Mouse (Mus musculus) forebrain, embryonic 12.5 days (tissue): ENCODE data around the gene Rbm28. TPM values are rescaled to one million over a fixed set of nuclear protein-coding genes. Genes with fewer than 3 reads are reported as not detected.

ENCODE experiments used
- ATAC-seq: fragments of 200-750 bp; cut with Nextera tagmentation; 2 replicates; pipeline ENCODE4 v1.8.0; 2017; ENCODE audit warnings: moderate TSS enrichment; ENCODE audit not compliant: low FRiP score
- H3K27ac ChIP-seq: fragments of 300-500 bp; sonication (generic); 2 replicates; pipeline ENCODE4 v1.5.1; 2016; ENCODE audit warnings: mild to moderate bottlenecking
- H3K27me3 ChIP-seq: fragments of 300-500 bp; sonication (generic); 2 replicates; pipeline ENCODE4 v1.6.1; 2016; ENCODE audit warnings: mild to moderate bottlenecking
- H3K36me3 ChIP-seq: fragments of 300-500 bp; sonication (generic); replicated peaks from 2 replicates; pipeline ENCODE4 v1.6.1; 2016; ENCODE audit warnings: mild to moderate bottlenecking
- H3K4me1 ChIP-seq: fragments of 300-500 bp; sonication (generic); 2 replicates; pipeline ENCODE4 v1.6.1; 2016
- H3K4me2 ChIP-seq: fragments of 300-500 bp; sonication (generic); 2 replicates; pipeline ENCODE4 v1.6.1; 2016; ENCODE audit warnings: mild to moderate bottlenecking, moderate library complexity
- H3K4me3 ChIP-seq: fragments of 300-500 bp; sonication (generic); replicated peaks from 2 replicates; pipeline ENCODE4 v1.5.1; 2016; ENCODE audit warnings: mild to moderate bottlenecking
- H3K9ac ChIP-seq: fragments of 300-500 bp; sonication (generic); 2 replicates; pipeline ENCODE4 v1.6.1; 2016; ENCODE audit warnings: mild to moderate bottlenecking
- H3K9me3 ChIP-seq: fragments of 300-500 bp; sonication (generic); 2 replicates; pipeline ENCODE4 v1.6.1; 2016
- WGBS: fragments of 180-500 bp; shearing (Covaris S2); methylation state at CpG from one replicate; pipeline ENCODE4 v1.1.7; 2016; 5-methylcytosine and 5-hydroxymethylcytosine counted together
- polyA plus RNA-seq: library from polyadenylated mRNA; unstranded; fragments of >200 nt; fragmentation: Nextera tagmentation; extraction: Ambion mirVana; gene quantifications from 2 replicates; pipeline ENCODE4 v1.2.1, GENCODE M21; 2016

Gene Rbm28
- polyA plus RNA-seq, 1 experiment from 2014 or later = 62.9 TPM

DNA sequence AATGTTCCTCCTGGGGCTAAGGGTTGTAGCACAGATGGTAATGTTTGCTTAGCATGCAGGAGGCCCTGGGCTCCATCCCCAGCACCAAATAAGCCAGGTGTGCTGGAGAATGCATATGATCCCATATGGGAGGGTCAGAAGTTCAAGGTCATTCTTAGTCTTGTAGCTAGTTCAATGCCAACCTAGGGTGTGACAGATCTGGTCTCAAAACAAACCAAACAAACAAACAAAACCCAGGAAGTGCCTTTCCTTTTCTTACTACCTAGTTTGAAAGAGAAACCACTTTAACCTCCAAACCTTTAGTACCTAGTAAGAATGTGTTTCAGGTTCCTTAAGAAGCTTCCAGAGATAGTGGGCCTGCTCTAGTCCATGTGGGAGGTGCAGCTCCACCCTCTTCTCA is 46.6 kb downstream of the Rbm28 start:
- no peaks in the 10 kb centered on the region for H3K9me3 ChIP-seq
- no peaks in the 10 kb centered on the region for H3K27me3 ChIP-seq
- no peaks in the 10 kb centered on the region; the same call in 1 of the 2 replicates for H3K36me3 ChIP-seq
- H3K27ac ChIP-seq = no peak overlapping the region
- H3K4me1 ChIP-seq = peaks cover 8% of the 10 kb centered on the region; the same call in 1 of the 2 replicates
- no peak for ATAC-seq
- H3K9ac ChIP-seq = no peak overlapping the region
- no peak overlapping the region for H3K4me3 ChIP-seq
- no peak overlapping the region for H3K4me2 ChIP-seq

DNA sequence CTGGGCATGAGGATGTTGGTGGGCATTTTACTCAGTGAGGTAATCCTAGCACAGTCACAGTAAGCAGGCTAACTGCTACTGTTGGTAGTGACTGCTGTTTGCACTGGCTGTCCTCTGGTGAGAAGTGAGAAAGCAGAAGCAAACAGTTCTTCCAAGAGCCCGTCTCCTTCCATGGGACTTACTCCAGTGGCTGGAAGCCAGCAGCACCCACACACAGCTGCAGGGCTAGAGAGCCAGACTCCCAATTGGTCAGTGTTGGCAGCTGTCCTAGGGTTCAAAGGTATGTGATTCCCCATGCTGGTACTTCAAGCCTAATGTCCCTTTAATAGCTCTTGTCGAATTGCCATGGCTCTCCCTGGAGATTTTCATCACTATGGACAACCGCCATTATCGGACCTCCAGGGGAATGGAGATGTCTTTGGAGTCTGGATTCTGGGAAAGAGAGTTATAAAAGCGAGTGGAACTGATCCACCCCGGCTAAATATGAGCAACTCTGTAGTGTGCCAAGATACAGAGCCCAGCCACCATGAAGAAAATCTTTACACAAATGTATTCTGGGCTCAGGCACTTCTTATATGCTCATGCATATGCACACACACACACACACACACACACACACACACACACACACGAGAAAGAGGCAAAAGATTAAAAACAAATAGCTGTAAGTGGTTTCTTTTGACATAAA is 47.2 kb downstream of the Rbm28 start:
- no peak overlapping the region for H3K4me2 ChIP-seq
- no peak overlapping the region for H3K4me3 ChIP-seq
- no peaks in the 10 kb centered on the region for H3K27me3 ChIP-seq
- WGBS = 81% methylated on average over 7 of the region's 7 CpGs
- H3K4me1 ChIP-seq = peaks cover 8% of the 10 kb centered on the region; the same call in 1 of the 2 replicates
- 0 out of 2 replicates have a peak, but pooled peaks cover under 1% of the 10 kb centered on the region for H3K9me3 ChIP-seq
- H3K9ac ChIP-seq = no peak overlapping the region
- H3K36me3 ChIP-seq = no peaks in the 10 kb centered on the region
- H3K27ac ChIP-seq = no peak overlapping the region
- no peak for ATAC-seq

- peaks cover 8% of the 10 kb centered on the region; the same call in 1 of the 2 replicates for H3K4me1 ChIP-seq
- H3K9ac ChIP-seq = no peak overlapping the region
- ATAC-seq = no peak
- no peaks in the 10 kb centered on the region for H3K36me3 ChIP-seq
- no peaks in the 10 kb centered on the region for H3K27me3 ChIP-seq
- WGBS = 76% methylated on average over 7 of the region's 7 CpGs
- no peak overlapping the region for H3K4me3 ChIP-seq
- no peak overlapping the region for H3K4me2 ChIP-seq
- peaks cover 13% of the 10 kb centered on the region for H3K9me3 ChIP-seq
- H3K27ac ChIP-seq = no peak overlapping the region
Observed at GRCm38 (mm10) chr6:29115756-29116155, 49.0 kb downstream of the Rbm28 start.

GRCm38 (mm10) chr6:29111501-29111900 is 53.3 kb downstream of the Rbm28 start:
- H3K9ac ChIP-seq = no peak overlapping the region
- 92% methylated on average over 4 of the region's 4 CpGs for WGBS

DNA sequence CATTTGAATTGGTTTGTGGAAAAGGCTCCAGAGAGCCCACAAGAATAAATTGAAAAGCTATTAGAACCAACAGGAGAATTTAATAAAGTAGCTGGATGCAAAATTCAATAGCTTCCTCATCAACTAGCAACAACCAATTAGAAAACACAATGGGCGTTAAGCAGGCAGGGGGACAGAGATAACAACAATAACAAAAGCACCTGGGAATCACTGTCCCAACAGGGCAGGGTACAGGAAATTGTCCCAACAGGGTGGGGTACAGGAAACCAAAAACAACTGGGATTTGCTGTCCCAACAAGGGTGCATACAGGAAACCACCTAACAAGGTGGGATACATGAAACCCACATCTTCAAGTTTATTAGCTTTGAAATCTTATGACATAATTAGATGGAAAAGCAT is 56.4 kb downstream of the Rbm28 start:
- no peak overlapping the region for H3K9ac ChIP-seq
- 81% methylated on average over 1 of the region's 1 CpGs for WGBS
- ATAC-seq = no peak

More at GRCm38 (mm10) chr6:29111501-29111900, 53.3 kb downstream of the Rbm28 start:
- Histone ChIP-seq H3K27ac (no peak overlapping the region), H3K4me1 (no peaks in the 10 kb centered on the region), H3K9me3 (peaks cover 13% of the 10 kb centered on the region), H3K36me3 (no peaks in the 10 kb centered on the region), H3K27me3 (no peaks in the 10 kb centered on the region), H3K4me2 (no peak overlapping the region), H3K4me3 (no peak overlapping the region)
- ATAC-seq = no peak

DNA sequence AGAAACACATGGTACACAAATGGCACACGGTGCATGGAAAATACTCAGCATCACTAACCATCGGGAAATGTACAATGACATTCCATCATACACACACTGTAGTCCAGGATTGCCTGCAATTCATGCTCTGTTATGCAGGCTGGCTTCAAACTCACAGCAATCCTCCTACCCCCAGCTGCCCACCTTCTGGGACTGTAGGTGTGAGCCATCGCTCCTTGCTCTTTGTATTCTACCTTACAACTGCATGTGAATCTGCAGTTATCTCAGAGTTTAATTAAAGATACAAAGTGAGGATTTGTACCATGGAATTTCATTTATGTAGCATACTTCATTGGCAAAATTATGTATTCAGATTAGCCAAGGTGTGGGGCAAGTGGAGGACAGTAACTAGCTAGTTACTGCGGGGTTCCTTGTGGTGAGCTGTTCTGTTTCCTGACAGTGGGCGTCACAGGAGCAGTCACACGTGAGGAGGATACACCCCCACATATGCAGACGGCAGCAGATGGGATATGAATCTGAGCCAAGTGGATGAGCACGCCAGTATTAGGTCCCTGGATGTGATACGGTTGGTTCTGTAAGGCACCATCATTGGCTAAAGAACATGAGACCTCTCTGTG is 63.5 kb downstream of the Rbm28 start:
- no peaks in the 10 kb centered on the region for H3K9me3 ChIP-seq
- no peak overlapping the region for H3K27ac ChIP-seq
- no peaks in the 10 kb centered on the region for H3K36me3 ChIP-seq
- H3K27me3 ChIP-seq = no peaks in the 10 kb centered on the region
- no peak overlapping the region for H3K4me2 ChIP-seq
- no peak for ATAC-seq
- H3K9ac ChIP-seq = no peak overlapping the region
- H3K4me3 ChIP-seq = no peak overlapping the region
- H3K4me1 ChIP-seq = peaks cover 4% of the 10 kb centered on the region; the same call in 1 of the 2 replicates
- 89% methylated on average over 9 of the region's 9 CpGs for WGBS

More for the DNA sequence above, 56.4 kb downstream of the Rbm28 start:
- Histone ChIP-seq H3K4me3 (no peak overlapping the region), H3K36me3 (no peaks in the 10 kb centered on the region), H3K27ac (no peak overlapping the region), H3K9me3 (peaks cover 13% of the 10 kb centered on the region), H3K4me1 (no peaks in the 10 kb centered on the region), H3K27me3 (no peaks in the 10 kb centered on the region), H3K4me2 (no peak overlapping the region)

- no peak for ATAC-seq
- Histone ChIP-seq H3K36me3 (no peaks in the 10 kb centered on the region), H3K4me2 (no peak overlapping the region), H3K4me3 (no peak overlapping the region), H3K9me3 (no peaks in the 10 kb centered on the region), H3K9ac (no peak overlapping the region), H3K27me3 (no peaks in the 10 kb centered on the region), H3K4me1 (peaks cover 4% of the 10 kb centered on the region; the same call in 1 of the 2 replicates), H3K27ac (no peak overlapping the region)
- WGBS = 50% methylated on average over 3 of the region's 3 CpGs
Observed at GRCm38 (mm10) chr6:29100423-29100822, 64.4 kb downstream of the Rbm28 start.

- peaks cover 4% of the 10 kb centered on the region; the same call in 1 of the 2 replicates for H3K4me1 ChIP-seq
- no peaks in the 10 kb centered on the region for H3K27me3 ChIP-seq
- no peaks in the 10 kb centered on the region for H3K9me3 ChIP-seq
- no peaks in the 10 kb centered on the region for H3K36me3 ChIP-seq
- H3K4me2 ChIP-seq = no peak overlapping the region
- H3K27ac ChIP-seq = no peak overlapping the region
- ATAC-seq = no peak
- H3K4me3 ChIP-seq = no peak overlapping the region
- 67% methylated on average over 14 of the region's 14 CpGs for WGBS
- no peak overlapping the region for H3K9ac ChIP-seq
Observed at GRCm38 (mm10) chr6:29099536-29100170, 65.2 kb downstream of the Rbm28 start.

GRCm38 (mm10) chr6:29092904-29093303 is 71.9 kb downstream of the Rbm28 start:
- Histone ChIP-seq H3K36me3 (no peaks in the 10 kb centered on the region), H3K9me3 (0 out of 2 replicates have a peak, but pooled peaks cover 3% of the 10 kb centered on the region), H3K27me3 (no peaks in the 10 kb centered on the region), H3K4me3 (no peak overlapping the region), H3K9ac (no peak overlapping the region), H3K27ac (no peak overlapping the region), H3K4me1 (no peaks in the 10 kb centered on the region), H3K4me2 (no peak overlapping the region)
- WGBS = 58% methylated on average over 11 of the region's 11 CpGs
- ATAC-seq = no peak

DNA sequence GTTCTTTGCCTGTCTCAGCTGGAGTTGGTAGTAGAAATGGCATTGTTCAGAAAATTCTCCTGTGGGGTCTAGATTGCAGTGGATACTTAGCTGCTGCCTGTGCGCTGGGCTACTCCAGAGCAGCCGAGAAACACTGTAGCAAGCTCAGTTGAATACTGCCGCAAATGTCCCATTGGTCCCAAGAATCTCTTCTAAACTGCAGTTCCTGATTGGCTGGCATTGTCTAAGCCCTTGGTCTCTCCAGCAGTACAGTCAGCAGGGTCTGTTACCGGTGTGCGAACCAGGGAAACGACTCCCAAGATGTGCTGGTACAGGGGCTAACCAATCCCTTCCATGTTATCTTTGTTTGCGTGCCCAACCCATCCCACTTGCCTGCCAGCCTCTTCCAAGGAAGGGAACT is 72.6 kb downstream of the Rbm28 start:
- H3K36me3 ChIP-seq = no peaks in the 10 kb centered on the region
- H3K27me3 ChIP-seq = no peaks in the 10 kb centered on the region
- no peak overlapping the region for H3K27ac ChIP-seq
- H3K4me2 ChIP-seq = no peak overlapping the region
- ATAC-seq = no peak
- no peak overlapping the region for H3K4me3 ChIP-seq
- 81% methylated on average over 7 of the region's 7 CpGs for WGBS
- no peak overlapping the region for H3K9ac ChIP-seq
- H3K9me3 ChIP-seq = 0 out of 2 replicates have a peak, but pooled peaks cover 3% of the 10 kb centered on the region
- no peaks in the 10 kb centered on the region for H3K4me1 ChIP-seq

DNA sequence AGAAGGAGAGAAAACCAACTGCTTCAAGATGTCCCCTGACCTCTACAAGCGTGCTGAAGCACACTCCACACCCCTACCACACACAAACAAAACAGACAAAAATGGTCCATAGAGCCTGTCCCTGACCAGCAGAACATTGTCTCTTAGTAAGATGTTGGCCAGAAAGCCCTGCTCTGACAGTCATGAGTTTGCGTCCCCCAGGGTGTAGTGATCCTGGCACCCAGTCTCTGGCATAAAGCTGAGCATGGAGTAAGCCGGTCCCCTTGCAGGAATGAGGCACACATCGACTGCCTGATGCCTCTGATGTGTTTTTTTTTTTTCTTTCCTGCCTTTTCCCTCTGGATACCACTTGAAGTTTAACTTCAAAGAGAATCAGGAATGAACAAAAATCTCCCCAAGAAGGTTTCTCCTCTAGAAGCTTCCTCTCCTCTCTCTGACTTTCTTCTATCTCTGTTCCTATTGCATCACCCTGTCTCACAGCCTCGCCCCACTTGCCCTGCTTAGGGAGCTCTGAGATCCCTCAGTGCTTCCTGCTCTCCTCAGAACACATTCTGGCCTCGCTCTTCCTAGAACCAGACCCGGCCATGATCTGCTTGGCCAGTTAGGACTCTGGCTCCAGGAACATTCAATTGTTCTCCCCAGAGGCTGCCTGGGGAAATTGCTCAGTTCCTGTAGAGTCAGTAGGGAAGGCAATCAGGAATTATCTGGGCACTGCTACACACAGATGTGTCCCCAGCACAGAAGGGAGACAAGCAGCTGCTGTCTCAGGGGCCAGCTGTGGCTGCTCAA is 76.7 kb downstream of the Rbm28 start:
- Histone ChIP-seq H3K9me3 (0 out of 2 replicates have a peak, but pooled peaks cover 3% of the 10 kb centered on the region), H3K4me3 (no peak overlapping the region), H3K4me2 (no peak overlapping the region), H3K36me3 (no peaks in the 10 kb centered on the region), H3K27me3 (no peaks in the 10 kb centered on the region), H3K9ac (no peak overlapping the region), H3K27ac (no peak overlapping the region), H3K4me1 (no peaks in the 10 kb centered on the region)
- ATAC-seq = no peak
- 78% methylated on average over 7 of the region's 7 CpGs for whole genome bisulfite sequencing

GRCm38 (mm10) chr6:29084401-29084800 is 80.4 kb downstream of the Rbm28 start:
- no peaks in the 10 kb centered on the region for H3K9me3 ChIP-seq
- H3K4me3 ChIP-seq = no peak overlapping the region
- no peak overlapping the region for H3K27ac ChIP-seq
- H3K9ac ChIP-seq = no peak overlapping the region
- WGBS = 67% methylated on average over 7 of the region's 7 CpGs
- no peaks in the 10 kb centered on the region for H3K4me1 ChIP-seq
- H3K36me3 ChIP-seq = no peaks in the 10 kb centered on the region
- no peak for ATAC-seq
- no peaks in the 10 kb centered on the region for H3K27me3 ChIP-seq
- no peak overlapping the region for H3K4me2 ChIP-seq
